Mouse (Mus musculus) lung, postnatal 14 days (tissue): ENCODE data around the gene Qsox1.
A peak's percentile ranks its signal among the peaks of the same experiment; 100 is the strongest.

ENCODE experiments used
- DNase-seq: peaks from one replicate; pipeline ENCODE4 v3.0.0; 2021

The Qsox1 gene

GRCm38 (mm10) chr1:155798000-155798399 is 14.7 kb downstream of the Qsox1 start:
- no peak for DNase-seq

- no peak for DNase-seq
These were observed 15.3 kb downstream of the Qsox1 start for GRCm38 (mm10) chr1:155797425-155797824.

- DNase-seq = no peak
These were observed 15.8 kb downstream of the Qsox1 start for GRCm38 (mm10) chr1:155796757-155797405.

GRCm38 (mm10) chr1:155795791-155796233 is 16.9 kb downstream of the Qsox1 start:
- peak; percentile 56 for DNase-seq

GRCm38 (mm10) chr1:155794855-155795254 is 17.8 kb downstream of the Qsox1 start:
- DNase-seq = no peak

- DNase-seq = no peak
These were observed 20.8 kb downstream of the Qsox1 start for GRCm38 (mm10) chr1:155791919-155792318.

GRCm38 (mm10) chr1:155790111-155790974 is 22.3 kb downstream of the Qsox1 start:
- no peak for DNase-seq

GRCm38 (mm10) chr1:155785886-155786285 is 26.8 kb downstream of the Qsox1 start:
- DNase-seq = no peak

GRCm38 (mm10) chr1:155784343-155785205 is 28.1 kb downstream of the Qsox1 start:
- DNase-seq = peak; percentile 53

GRCm38 (mm10) chr1:155782382-155782781 is 30.3 kb downstream of the Qsox1 start:
- no peak for DNase-seq

- DNase-seq = no peak
These were observed 34.8 kb downstream of the Qsox1 start for GRCm38 (mm10) chr1:155777641-155778625.

- DNase-seq = no peak
These were observed 53.5 kb downstream of the Qsox1 start for GRCm38 (mm10) chr1:155759167-155759566.

GRCm38 (mm10) chr1:155758711-155759110 is 54.0 kb downstream of the Qsox1 start:
- DNase-seq = no peak

- DNase-seq = no peak
These were observed 55.1 kb downstream of the Qsox1 start for GRCm38 (mm10) chr1:155757621-155758020.

- no peak for DNase-seq
These were observed 59.3 kb downstream of the Qsox1 start for GRCm38 (mm10) chr1:155753411-155753810.

- no peak for DNase-seq
These were observed 61.0 kb downstream of the Qsox1 start, which contains the start of gene Lhx4 for GRCm38 (mm10) chr1:155751484-155752255. Gene Lhx4 (minus strand): TSS chr1:155751684.

GRCm38 (mm10) chr1:155750517-155751178 is 62.0 kb downstream of the Qsox1 start:
- no peak for DNase-seq

- no peak for DNase-seq
These were observed 64.8 kb downstream of the Qsox1 start for GRCm38 (mm10) chr1:155747911-155748310.

- DNase-seq = no peak
These were observed 65.7 kb downstream of the Qsox1 start for GRCm38 (mm10) chr1:155747011-155747410.
